Mouse (Mus musculus): Measurements from ENCODE around the gene Nrp1. TPM values are rescaled to one million over a fixed set of nuclear protein-coding genes. Genes with fewer than 3 reads are reported as not detected.

Gene Nrp1
- polyA plus RNA-seq, 1 experiment from 2014 or later: 117 TPM

GRCm38 (mm10) chr8:128476206-128476605 lies 117.8 kb downstream of the Nrp1 start:
- WGBS: 76% methylated on average over 1 of the region's 1 CpGs
- no peaks in the 10 kb centered on the region for H3K9me3 ChIP-seq
- no peak for ATAC-seq (ENCODE audit: low FRiP score, low read depth)
- H3K4me1 ChIP-seq: no peaks in the 10 kb centered on the region
- no peak overlapping the region for H3K27ac ChIP-seq
- H3K36me3 ChIP-seq: peaks cover 14% of the 10 kb centered on the region
- no peak overlapping the region for H3K4me2 ChIP-seq (replicated peaks)
- H3K4me3 ChIP-seq: no peak overlapping the region
- H3K9ac ChIP-seq: no peak overlapping the region
- no peaks in the 10 kb centered on the region for H3K27me3 ChIP-seq (replicated peaks)

GRCm38 (mm10) chr8:128478017-128478416 lies 119.6 kb downstream of the Nrp1 start:
- no peak for ATAC-seq (ENCODE audit: low FRiP score, low read depth)
- peaks cover 17% of the 10 kb centered on the region for H3K36me3 ChIP-seq

GRCm38 (mm10) chr8:128479309-128480013 lies 121.1 kb downstream of the Nrp1 start:
- Histone ChIP-seq H3K4me2 (replicated peaks) (no peak overlapping the region), H3K9me3 (no peaks in the 10 kb centered on the region), H3K9ac (no peak overlapping the region), H3K4me1 (no peaks in the 10 kb centered on the region), H3K36me3 (peaks cover 17% of the 10 kb centered on the region), H3K27ac (no peak overlapping the region), H3K27me3 (replicated peaks) (no peaks in the 10 kb centered on the region), H3K4me3 (no peak overlapping the region)
- ATAC-seq (ENCODE audit: low FRiP score, low read depth): no peak
- WGBS: 70% methylated on average over 5 of the region's 5 CpGs

More at GRCm38 (mm10) chr8:128478017-128478416, 119.6 kb downstream of the Nrp1 start:
- Histone ChIP-seq H3K4me3 (no peak overlapping the region), H3K9me3 (no peaks in the 10 kb centered on the region), H3K9ac (no peak overlapping the region), H3K4me2 (replicated peaks) (no peak overlapping the region), H3K4me1 (no peaks in the 10 kb centered on the region), H3K27me3 (replicated peaks) (no peaks in the 10 kb centered on the region), H3K27ac (no peak overlapping the region)
- whole genome bisulfite sequencing: 84% methylated on average over 4 of the region's 4 CpGs

- H3K36me3 ChIP-seq: peaks cover 16% of the 10 kb centered on the region
- ATAC-seq (ENCODE audit: low FRiP score, low read depth): no peak
- no peaks in the 10 kb centered on the region for H3K4me1 ChIP-seq
- no peak overlapping the region for H3K9ac ChIP-seq
- 89% methylated on average over 8 of the region's 8 CpGs for WGBS
- no peaks in the 10 kb centered on the region for H3K9me3 ChIP-seq
- H3K27ac ChIP-seq: no peak overlapping the region
- no peaks in the 10 kb centered on the region for H3K27me3 ChIP-seq (replicated peaks)
- no peak overlapping the region for H3K4me3 ChIP-seq
- no peak overlapping the region for H3K4me2 ChIP-seq (replicated peaks)
These were observed 122.7 kb downstream of the Nrp1 start for GRCm38 (mm10) chr8:128480896-128481665.

GRCm38 (mm10) chr8:128483344-128483743 lies 124.9 kb downstream of the Nrp1 start:
- WGBS: 83% methylated on average over 3 of the region's 3 CpGs
- no peaks in the 10 kb centered on the region for H3K27me3 ChIP-seq (replicated peaks)

GRCm38 (mm10) chr8:128484720-128485124 lies 126.3 kb downstream of the Nrp1 start:
- no peak for ATAC-seq (ENCODE audit: low FRiP score, low read depth)
- Histone ChIP-seq H3K4me1 (peaks cover 16% of the 10 kb centered on the region), H3K9ac (no peak overlapping the region), H3K9me3 (no peaks in the 10 kb centered on the region), H3K36me3 (peaks cover 8% of the 10 kb centered on the region), H3K27ac (no peak overlapping the region), H3K27me3 (replicated peaks) (no peaks in the 10 kb centered on the region), H3K4me2 (replicated peaks) (no peak overlapping the region), H3K4me3 (no peak overlapping the region)
- 91% methylated on average over 1 of the region's 1 CpGs for WGBS

More at GRCm38 (mm10) chr8:128483344-128483743, 124.9 kb downstream of the Nrp1 start:
- peaks cover 6% of the 10 kb centered on the region for H3K4me1 ChIP-seq
- H3K27ac ChIP-seq: no peak overlapping the region; the same call in 1 of the 2 replicates
- H3K9ac ChIP-seq: no peak overlapping the region
- no peaks in the 10 kb centered on the region for H3K9me3 ChIP-seq
- no peak overlapping the region for H3K4me3 ChIP-seq
- peaks cover 8% of the 10 kb centered on the region for H3K36me3 ChIP-seq
- no peak overlapping the region for H3K4me2 ChIP-seq (replicated peaks)
- no peak for ATAC-seq (ENCODE audit: low FRiP score, low read depth)

GRCm38 (mm10) chr8:128486043-128486442 lies 127.6 kb downstream of the Nrp1 start:
- Histone ChIP-seq H3K27me3 (replicated peaks) (no peaks in the 10 kb centered on the region), H3K27ac (no peak overlapping the region), H3K4me2 (replicated peaks) (no peak overlapping the region), H3K36me3 (peaks cover 4% of the 10 kb centered on the region), H3K4me3 (no peak overlapping the region), H3K4me1 (peaks cover 16% of the 10 kb centered on the region), H3K9me3 (no peaks in the 10 kb centered on the region), H3K9ac (no peak overlapping the region)
- ATAC-seq (ENCODE audit: low FRiP score, low read depth): no peak
- WGBS: 77% methylated on average over 2 of the region's 2 CpGs

- H3K27me3 ChIP-seq (replicated peaks): no peaks in the 10 kb centered on the region
- no peaks in the 10 kb centered on the region for H3K9me3 ChIP-seq
- H3K4me3 ChIP-seq: no peak overlapping the region
- H3K9ac ChIP-seq: no peak overlapping the region
- H3K4me2 ChIP-seq (replicated peaks): no peak overlapping the region
- ATAC-seq (ENCODE audit: low FRiP score, low read depth): no peak
- 11% methylated on average over 10 of the region's 10 CpGs for WGBS
- H3K27ac ChIP-seq: no peak overlapping the region
- H3K4me1 ChIP-seq: peaks cover 16% of the 10 kb centered on the region
- H3K36me3 ChIP-seq: no peaks in the 10 kb centered on the region
These were observed 129.8 kb downstream of the Nrp1 start for GRCm38 (mm10) chr8:128487966-128488931.

- Histone ChIP-seq H3K4me2 (replicated peaks) (no peak overlapping the region), H3K27me3 (replicated peaks) (no peaks in the 10 kb centered on the region), H3K4me3 (no peak overlapping the region), H3K9ac (no peak overlapping the region), H3K27ac (no peak overlapping the region), H3K4me1 (peaks cover 16% of the 10 kb centered on the region), H3K36me3 (peaks cover 5% of the 10 kb centered on the region), H3K9me3 (no peaks in the 10 kb centered on the region)
- ATAC-seq (ENCODE audit: low FRiP score, low read depth): no peak
- WGBS: 90% methylated on average over 1 of the region's 1 CpGs
These were observed 130.9 kb downstream of the Nrp1 start for GRCm38 (mm10) chr8:128489351-128489750.

- no peak overlapping the region for H3K9ac ChIP-seq
- no peak overlapping the region for H3K4me3 ChIP-seq
- H3K27me3 ChIP-seq (replicated peaks): no peaks in the 10 kb centered on the region
- ATAC-seq (ENCODE audit: low FRiP score, low read depth): peak; percentile 85
- no peak overlapping the region for H3K4me2 ChIP-seq (replicated peaks)
- peaks cover 5% of the 10 kb centered on the region for H3K36me3 ChIP-seq
- WGBS: 51% methylated on average over 5 of the region's 5 CpGs
- no peaks in the 10 kb centered on the region for H3K9me3 ChIP-seq
- peaks cover 16% of the 10 kb centered on the region for H3K4me1 ChIP-seq
- no peak overlapping the region for H3K27ac ChIP-seq
These were observed 133.0 kb downstream of the Nrp1 start for GRCm38 (mm10) chr8:128491126-128492067.

GRCm38 (mm10) chr8:128493801-128494200 lies 135.4 kb downstream of the Nrp1 start:
- no peaks in the 10 kb centered on the region for H3K9me3 ChIP-seq
- no peaks in the 10 kb centered on the region for H3K27me3 ChIP-seq (replicated peaks)
- ATAC-seq (ENCODE audit: low FRiP score, low read depth): no peak
- H3K36me3 ChIP-seq: peaks cover 5% of the 10 kb centered on the region
- no peak overlapping the region for H3K9ac ChIP-seq
- WGBS: 94% methylated on average over 3 of the region's 3 CpGs
- H3K4me2 ChIP-seq (replicated peaks): no peak overlapping the region
- 0 out of 2 replicates have a peak, but pooled peaks cover 6% of the 10 kb centered on the region for H3K4me1 ChIP-seq
- no peak overlapping the region for H3K27ac ChIP-seq
- no peak overlapping the region for H3K4me3 ChIP-seq
